Mouse (Mus musculus) CH12.LX (cell line): Measurements from ENCODE around the gene Med13. TPM values are rescaled to one million over a fixed set of nuclear protein-coding genes. Genes with fewer than 3 reads are reported as not detected.

Experiments
- DNase-seq: peaks from one replicate; pipeline ENCODE4 v3.0.0-alpha.2; 2013; ENCODE audit errors: extremely low read depth
- H3K27ac ChIP-seq: 2 replicates; pipeline ENCODE4 v1.5.1; 2012; ENCODE audit warnings: low read depth, mild to moderate bottlenecking, control low read depth, moderate library complexity; ENCODE audit not compliant: insufficient read depth
- H3K27me3 ChIP-seq: replicated peaks from 2 replicates; pipeline ENCODE3; 2012; ENCODE audit warnings: inconsistent platforms
- H3K36me3 ChIP-seq, 2 experiments: replicated peaks in 1 of 2; 2 replicates each; pipeline versions ENCODE3 to v1.6.1; 2012; ENCODE audit warnings: inconsistent platforms in 1 of 2, low read length in 1 of 2, mild to moderate bottlenecking in 1 of 2, mixed read lengths in 1 of 2, moderate library complexity in 1 of 2; ENCODE audit not compliant: control insufficient read depth in 1 of 2, insufficient read depth in 1 of 2
- H3K4me1 ChIP-seq, 2 experiments: 2 replicates each; pipeline ENCODE4 v1.6.1; 2012; ENCODE audit warnings: inconsistent platforms in 1 of 2, moderate library complexity in 1 of 2; ENCODE audit not compliant: insufficient read depth in 2 of 2, control insufficient read depth in 1 of 2
- H3K4me2 ChIP-seq: 2 replicates; pipeline ENCODE4 v1.6.1; 2012; ENCODE audit warnings: low read depth, mild to moderate bottlenecking, control low read depth; ENCODE audit not compliant: poor library complexity, insufficient read depth, severe bottlenecking
- H3K4me3 ChIP-seq, 3 experiments: fragments of 150-350 bp in 1 of 3; sonication (generic) in 1 of 3; replicated peaks in 1 of 3; 2 replicates each; pipeline versions ENCODE3 to v1.5.1; 2011 to 2012; ENCODE audit warnings: low read depth in 2 of 3, low read length in 2 of 3, mild to moderate bottlenecking in 2 of 3, moderate library complexity in 2 of 3, control low read depth in 1 of 3, improper control_type of control experiment in 1 of 3, inconsistent platforms in 1 of 3, mixed read lengths in 1 of 3; ENCODE audit not compliant: poor library complexity in 1 of 3
- H3K79me2 ChIP-seq: replicated peaks from 2 replicates; pipeline ENCODE4 v1.6.1; 2012; ENCODE audit warnings: mild to moderate bottlenecking, moderate library complexity; ENCODE audit not compliant: control insufficient read depth, poor library complexity, insufficient read depth, severe bottlenecking; ENCODE audit errors: extremely low read depth
- H3K9ac ChIP-seq: 2 replicates; pipeline ENCODE4 v1.6.1; 2012; ENCODE audit warnings: low read depth, mild to moderate bottlenecking, control low read depth, moderate library complexity; ENCODE audit not compliant: insufficient read depth
- H3K9me3 ChIP-seq: replicated peaks from 2 replicates; pipeline ENCODE3; 2012; ENCODE audit warnings: low read length, inconsistent platforms, mixed read lengths
- CHD1 ChIP-seq: IDR thresholded peaks from 2 replicates; pipeline ENCODE4 v1.6.1; 2012; ENCODE audit warnings: low read depth, low read length, improper control_type of control experiment, inconsistent platforms
- CHD2 ChIP-seq: IDR thresholded peaks from 2 replicates; pipeline ENCODE4 v1.6.1; 2011; ENCODE audit warnings: low read length, improper control_type of control experiment
- EP300 ChIP-seq: IDR thresholded peaks from 2 replicates; pipeline ENCODE4 v1.6.1; 2011; ENCODE audit warnings: low read length, improper control_type of control experiment
- GABPA ChIP-seq: IDR thresholded peaks from 2 replicates; pipeline ENCODE4 v1.6.1; 2012; ENCODE audit warnings: low read depth, low read length, improper control_type of control experiment, inconsistent platforms; ENCODE audit not compliant: insufficient replicate concordance
- IRF4 ChIP-seq: IDR thresholded peaks from 2 replicates; pipeline ENCODE4 v1.6.1; 2014; ENCODE audit warnings: low read depth, mild to moderate bottlenecking, inconsistent platforms, low read length, improper control_type of control experiment
- JUN ChIP-seq: IDR thresholded peaks from 2 replicates; pipeline ENCODE4 v1.6.1; 2011; ENCODE audit warnings: low read depth, mild to moderate bottlenecking, low read length, improper control_type of control experiment, moderate library complexity; ENCODE audit not compliant: insufficient read depth
- KAT2A ChIP-seq: IDR thresholded peaks from 2 replicates; pipeline ENCODE4 v1.6.1; 2012; ENCODE audit warnings: low read length, improper control_type of control experiment, inconsistent platforms; ENCODE audit not compliant: insufficient replicate concordance
- MXI1 ChIP-seq: IDR thresholded peaks from 2 replicates; pipeline ENCODE4 v1.6.1; 2011; ENCODE audit warnings: mild to moderate bottlenecking, low read depth, low read length, improper control_type of control experiment
- MYC ChIP-seq: IDR thresholded peaks from 2 replicates; pipeline ENCODE4 v1.6.1; 2011; ENCODE audit warnings: low read depth, mild to moderate bottlenecking, improper control_type of control experiment, low read length
- NELFE ChIP-seq: IDR thresholded peaks from 2 replicates; pipeline ENCODE4 v1.6.1; 2011; ENCODE audit warnings: low read depth, low read length, improper control_type of control experiment
- NRF1 ChIP-seq: IDR thresholded peaks from 2 replicates; pipeline ENCODE4 v1.6.1; 2014; ENCODE audit warnings: low read depth, mild to moderate bottlenecking, inconsistent platforms, low read length, improper control_type of control experiment, moderate library complexity
- PAX5 ChIP-seq: IDR thresholded peaks from 2 replicates; pipeline ENCODE4 v1.6.1; 2012; ENCODE audit warnings: low read length, inconsistent platforms, mixed read lengths
- RAD21 ChIP-seq: IDR thresholded peaks from 2 replicates; pipeline ENCODE4 v1.6.1; 2011; ENCODE audit warnings: low read depth, mild to moderate bottlenecking, low read length, improper control_type of control experiment, moderate library complexity
- TBP ChIP-seq: conservative IDR thresholded peaks from 2 replicates; pipeline ENCODE4 v1.6.1; 2011; ENCODE audit warnings: low read depth, low read length, improper control_type of control experiment
- TCF12 ChIP-seq: IDR thresholded peaks from 2 replicates; pipeline ENCODE4 v1.6.1; 2014; ENCODE audit warnings: low read depth, mild to moderate bottlenecking, inconsistent platforms, low read length, improper control_type of control experiment
- USF1 ChIP-seq: IDR thresholded peaks from 2 replicates; pipeline ENCODE4 v1.6.1; 2014; ENCODE audit warnings: low read depth, mild to moderate bottlenecking, inconsistent platforms, low read length, improper control_type of control experiment
- USF2 ChIP-seq: conservative IDR thresholded peaks from 2 replicates; pipeline ENCODE4 v1.6.1; 2011; ENCODE audit warnings: low read depth, low read length, improper control_type of control experiment
- ZKSCAN1 ChIP-seq: IDR thresholded peaks from 2 replicates; pipeline ENCODE4 v1.6.1; 2012; ENCODE audit warnings: low read depth, inconsistent platforms, low read length, improper control_type of control experiment, borderline replicate concordance
- ZMIZ1 ChIP-seq: IDR thresholded peaks from 2 replicates; pipeline ENCODE4 v1.6.1; 2012; ENCODE audit warnings: low read depth, mild to moderate bottlenecking, inconsistent platforms, low read length, improper control_type of control experiment
- dilution Hi-C: fragments of 300-500 bp; cut with MboI; formaldehyde crosslinking; loops from 2 replicates; pipeline ENCODE4 v1.14.3; 2020; ENCODE audit warnings: low sequenced_read_pairs; ENCODE audit not compliant: extremely low pct_unique_long_range_greater_than_20kb, extremely low pct_ligation_motif_present
- in situ Hi-C: fragments of 300-500 bp; cut with MboI; formaldehyde crosslinking; loops from 3 replicates; pipeline ENCODE4 v1.14.3; 2019; ENCODE audit warnings: low sequenced_read_pairs, low pct_ligation_motif_present, low pct_unique_long_range_greater_than_20kb, mixed read lengths
- polyA plus RNA-seq: library from polyadenylated mRNA; unstranded; fragments of >175 nt; gene quantifications from 2 replicates; pipeline ENCODE4 v1.2.1, GENCODE M21; 2012; ENCODE audit warnings: low read depth; ENCODE audit not compliant: insufficient read length
- total RNA-seq, 2 experiments: library from RNA; depleted of rRNA; stranded (reverse); fragments of 300-350 nt in 1 of 2; fragments of >200 nt in 1 of 2; gene quantifications; 2 replicates each; pipeline ENCODE4 v1.2.3; 2012 to 2014

Gene Med13
- total and polyA plus RNA-seq, 3 experiments: 37.9 to 47.6 (median 41.5) TPM

- Histone ChIP-seq H3K9me3 (no peaks in the 10 kb centered on the region), H3K27me3 (peaks cover 1% of the 10 kb centered on the region), H3K36me3 (no peaks in the 10 kb centered on the region), H3K4me2 (no peak overlapping the region), H3K4me3 (no peak overlapping the region), H3K9ac (no peak overlapping the region), H3K27ac (no peak overlapping the region), H3K4me1 (peaks cover 22 to 35% of the 10 kb centered on the region in 2 experiments), H3K79me2 (no peaks in the 10 kb centered on the region)
- dilution Hi-C loops (no loop called here), in situ Hi-C loops (no loop called here)
- TF ChIP-seq IRF4: no peak
- no peak for TF ChIP-seq MYC
- TF ChIP-seq MXI1: no peak
- TF ChIP-seq EP300: no peak
- no peak for TF ChIP-seq USF2
- no peak for TF ChIP-seq USF1
- TF ChIP-seq TBP: no peak
- TF ChIP-seq KAT2A: no peak
- no peak for TF ChIP-seq GABPA
- TF ChIP-seq CHD1: no peak
- no peak for TF ChIP-seq NELFE
- no peak for TF ChIP-seq ZMIZ1
- no peak for DNase-seq
These were observed 21.6 kb upstream of the Med13 start for GRCm38 (mm10) chr11:86378981-86379380.

GRCm38 (mm10) chr11:86377841-86378240, 20.4 kb upstream of the Med13 start:
- no peak overlapping the region for H3K9ac ChIP-seq
- no peaks in the 10 kb centered on the region for H3K79me2 ChIP-seq
- H3K4me1 ChIP-seq: peaks cover 18 to 27% of the 10 kb centered on the region in 2 experiments
- no peaks in the 10 kb centered on the region for H3K36me3 ChIP-seq
- TF ChIP-seq MYC: no peak
- no peak for TF ChIP-seq NRF1
- no peak for TF ChIP-seq PAX5
- TF ChIP-seq RAD21: no peak
- no peak for TF ChIP-seq TCF12
- TF ChIP-seq GABPA: no peak
- no peak for TF ChIP-seq CHD2
- no peak for TF ChIP-seq ZKSCAN1
- TF ChIP-seq JUN: no peak
- no peak overlapping the region for H3K4me2 ChIP-seq
- in situ Hi-C loops: no loop called here
- dilution Hi-C loops: no loop called here
- DNase-seq: no peak
- H3K27me3 ChIP-seq: peaks cover 1% of the 10 kb centered on the region
- H3K9me3 ChIP-seq: no peaks in the 10 kb centered on the region
- no peak overlapping the region for H3K27ac ChIP-seq
- H3K4me3 ChIP-seq: no peak overlapping the region
